Mouse (Mus musculus) stomach, postnatal 0 days (tissue): ENCODE data around the gene Nfatc4. TPM values are rescaled to one million over a fixed set of nuclear protein-coding genes. Genes with fewer than 3 reads are reported as not detected.
A peak's percentile ranks its signal among the peaks of the same experiment; 100 is the strongest.

Source experiments
- ATAC-seq: fragments of 200-750 bp; cut with Nextera tagmentation; 2 replicates; pipeline ENCODE4 v1.8.0; 2017; ENCODE audit not compliant: low FRiP score, low TSS enrichment
- DNase-seq: peaks from one replicate; pipeline ENCODE4 v3.0.0-alpha.2; 2016; ENCODE audit warnings: low spot score
- H3K27ac ChIP-seq: fragments of 300-500 bp; sonication (generic); replicated peaks from 2 replicates; pipeline ENCODE4 v1.5.1; 2014; ENCODE audit warnings: mild to moderate bottlenecking, control low read depth
- H3K27me3 ChIP-seq: fragments of 300-500 bp; sonication (generic); 2 replicates; pipeline ENCODE4 v1.6.1; 2014; ENCODE audit warnings: low read length; ENCODE audit not compliant: control insufficient read depth, insufficient read depth
- H3K36me3 ChIP-seq: fragments of 300-500 bp; sonication (generic); 2 replicates; pipeline ENCODE4 v1.6.1; 2014; ENCODE audit warnings: low read length, mixed read lengths; ENCODE audit not compliant: control insufficient read depth, insufficient read depth
- H3K4me1 ChIP-seq: fragments of 300-500 bp; sonication (generic); replicated peaks from 2 replicates; pipeline ENCODE4 v1.6.1; 2014; ENCODE audit warnings: antibody characterized with exemption; ENCODE audit not compliant: control insufficient read depth, insufficient read depth
- H3K4me2 ChIP-seq: fragments of 300-500 bp; sonication (generic); replicated peaks from 2 replicates; pipeline ENCODE4 v1.6.1; 2014; ENCODE audit warnings: low read depth, mild to moderate bottlenecking, control low read depth, moderate library complexity
- H3K4me3 ChIP-seq: fragments of 300-500 bp; sonication (generic); 2 replicates; pipeline ENCODE4 v1.5.1; 2014; ENCODE audit warnings: low read depth, low read length, control low read depth
- H3K9ac ChIP-seq: fragments of 300-500 bp; sonication (generic); 2 replicates; pipeline ENCODE4 v1.6.1; 2014; ENCODE audit warnings: mild to moderate bottlenecking, low read length, control low read depth, mixed read lengths
- H3K9me3 ChIP-seq: fragments of 300-500 bp; sonication (generic); 2 replicates; pipeline ENCODE4 v1.6.1; 2016; ENCODE audit warnings: low read length; ENCODE audit not compliant: control insufficient read depth
- CTCF ChIP-seq: IDR thresholded peaks from 2 replicates; pipeline ENCODE4 v1.5.1; 2016; ENCODE audit warnings: antibody characterized with exemption, low read depth, mild to moderate bottlenecking, moderate library complexity
- EP300 ChIP-seq: optimal IDR thresholded peaks from 2 replicates; pipeline ENCODE3; 2016; ENCODE audit warnings: antibody characterized with exemption
- WGBS: fragments of 180-500 bp; shearing (Covaris S2); extraction: QIAGEN DNeasy Blood & Tissue Kit; methylation state at CpG from one replicate; pipeline ENCODE4 v1.1.7; 2014; 5-methylcytosine and 5-hydroxymethylcytosine counted together
- polyA plus RNA-seq: library from polyadenylated mRNA; unstranded; fragments of >200 nt; fragmentation: Nextera tagmentation; extraction: Ambion mirVana; gene quantifications from 2 replicates; pipeline ENCODE4 v1.2.1, GENCODE M21; 2015

The Nfatc4 gene
- polyA plus RNA-seq, 1 experiment from 2014 or later = 11.2 TPM

DNA sequence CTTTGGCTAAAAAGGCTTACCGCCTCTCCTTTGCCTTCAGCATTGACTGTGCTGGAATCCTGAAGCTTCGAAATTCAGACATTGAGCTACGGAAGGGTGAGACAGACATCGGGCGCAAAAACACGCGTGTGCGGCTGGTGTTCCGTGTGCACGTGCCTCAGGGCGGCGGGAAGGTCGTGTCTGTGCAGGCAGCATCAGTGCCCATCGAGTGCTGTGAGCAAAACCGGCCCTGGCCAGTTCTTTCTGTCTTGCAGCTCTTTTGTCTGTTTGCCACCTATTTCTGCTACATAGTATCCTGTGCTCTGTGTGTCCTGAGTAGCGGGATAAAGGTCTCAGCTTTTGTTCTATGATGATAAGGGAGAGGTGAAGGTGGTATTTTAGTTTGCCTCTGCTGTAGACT, 6.9 kb downstream of the Nfatc4 start:
- 90% methylated on average over 16 of the region's 16 CpGs for WGBS
- DNase-seq (no peak), ATAC-seq (no peak)
- Histone ChIP-seq H3K27me3 (no peaks in the 10 kb centered on the region), H3K36me3 (0 out of 2 replicates have a peak, but pooled peaks cover 4% of the 10 kb centered on the region), H3K4me3 (no peak overlapping the region), H3K9me3 (no peaks in the 10 kb centered on the region), H3K4me2 (no peak overlapping the region), H3K4me1 (no peaks in the 10 kb centered on the region), H3K27ac (no peak overlapping the region), H3K9ac (no peak overlapping the region)
- TF ChIP-seq CTCF (no peak), EP300 (no peak)

DNA sequence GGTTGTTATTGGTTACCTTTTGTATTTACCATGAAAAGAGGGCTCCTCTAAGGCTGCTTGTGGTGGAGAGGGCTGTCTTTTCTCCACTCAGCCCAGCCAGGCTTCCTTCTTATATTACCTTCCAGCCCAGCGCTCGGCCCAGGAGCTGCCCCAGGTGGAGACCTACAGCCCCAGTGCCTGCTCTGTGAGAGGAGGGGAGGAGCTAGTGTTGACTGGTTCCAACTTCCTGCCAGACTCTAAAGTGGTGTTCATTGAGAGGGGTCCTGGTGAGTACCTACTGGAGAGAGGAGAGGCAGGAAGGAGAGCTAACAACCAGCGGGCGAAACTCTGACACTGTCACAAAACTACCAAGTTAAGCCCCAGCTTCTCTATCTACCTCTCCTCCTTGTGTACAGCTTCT, 7.4 kb downstream of the Nfatc4 start:
- H3K27ac ChIP-seq = no peak overlapping the region
- no peak overlapping the region for H3K9ac ChIP-seq
- H3K27me3 ChIP-seq = no peaks in the 10 kb centered on the region
- H3K4me1 ChIP-seq = no peaks in the 10 kb centered on the region
- no peak for TF ChIP-seq EP300
- no peak for TF ChIP-seq CTCF
- H3K4me2 ChIP-seq = no peak overlapping the region
- DNase-seq (no peak), ATAC-seq (no peak)
- no peaks in the 10 kb centered on the region for H3K9me3 ChIP-seq
- H3K4me3 ChIP-seq = no peak overlapping the region
- H3K36me3 ChIP-seq = 0 out of 2 replicates have a peak, but pooled peaks cover 4% of the 10 kb centered on the region
- 78% methylated on average over 4 of the region's 4 CpGs for WGBS

- H3K9ac ChIP-seq = no peak overlapping the region
- 70% methylated on average over 4 of the region's 4 CpGs for WGBS
- H3K27ac ChIP-seq = no peak overlapping the region
- 0 out of 2 replicates have a peak, but pooled peaks cover 4% of the 10 kb centered on the region for H3K36me3 ChIP-seq
- H3K9me3 ChIP-seq = no peaks in the 10 kb centered on the region
- no peak overlapping the region for H3K4me3 ChIP-seq
- no peaks in the 10 kb centered on the region for H3K27me3 ChIP-seq
- H3K4me1 ChIP-seq = no peaks in the 10 kb centered on the region
- DNase-seq (no peak), ATAC-seq (no peak)
- no peak for TF ChIP-seq CTCF
- TF ChIP-seq EP300 = no peak
- H3K4me2 ChIP-seq = no peak overlapping the region
These were observed 10.2 kb downstream of the Nfatc4 start for GRCm38 (mm10) chr14:55833126-55833525.

DNA sequence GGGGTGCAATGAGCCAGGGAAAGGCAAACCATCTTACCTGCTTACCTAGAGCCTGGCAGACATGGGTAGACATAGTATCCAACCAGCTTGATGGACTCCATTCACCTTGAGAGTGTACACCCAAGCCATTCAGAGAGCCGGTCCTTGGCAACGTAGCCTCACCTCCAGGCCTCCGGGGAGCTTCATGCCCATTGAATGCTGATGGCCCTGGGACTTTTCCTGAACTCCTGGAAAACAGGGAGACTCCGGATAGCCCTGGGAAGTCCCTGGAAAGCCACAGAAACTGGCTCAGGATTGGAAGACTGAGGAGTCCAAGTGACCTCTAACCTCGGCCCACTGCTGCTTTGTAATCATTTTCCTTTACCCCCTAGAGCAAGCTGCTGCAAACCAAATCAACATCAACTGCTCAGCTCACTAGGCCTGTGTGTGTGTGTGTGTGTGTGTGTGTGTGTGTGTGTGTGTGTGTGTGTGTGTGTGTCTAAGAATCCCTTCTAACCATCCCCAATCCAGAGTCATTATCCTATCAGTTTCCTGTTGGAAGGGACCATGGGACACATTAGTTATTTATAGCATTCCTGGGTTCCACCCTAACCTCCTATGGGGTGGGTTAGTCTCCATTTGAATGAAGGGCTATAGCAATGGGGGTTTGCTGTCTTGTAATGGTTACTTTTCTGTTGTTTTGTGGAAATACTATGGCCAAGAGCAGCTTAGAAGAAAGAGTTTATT, 12.0 kb downstream of the Nfatc4 start:
- Histone ChIP-seq H3K27me3 (no peaks in the 10 kb centered on the region), H3K4me1 (no peaks in the 10 kb centered on the region), H3K9me3 (no peaks in the 10 kb centered on the region), H3K9ac (no peak overlapping the region), H3K36me3 (0 out of 2 replicates have a peak, but pooled peaks cover 4% of the 10 kb centered on the region), H3K27ac (no peak overlapping the region), H3K4me3 (no peak overlapping the region), H3K4me2 (no peak overlapping the region)
- ATAC-seq (no peak), DNase-seq (no peak)
- 81% methylated on average over 5 of the region's 5 CpGs for WGBS
- TF ChIP-seq EP300 (no peak), CTCF (no peak)

- ATAC-seq = no peak
- Histone ChIP-seq H3K9ac (no peak overlapping the region), H3K27ac (no peak overlapping the region), H3K4me1 (no peaks in the 10 kb centered on the region), H3K4me3 (no peak overlapping the region), H3K27me3 (no peaks in the 10 kb centered on the region), H3K4me2 (no peak overlapping the region), H3K9me3 (no peaks in the 10 kb centered on the region), H3K36me3 (no peaks in the 10 kb centered on the region)
- 91% methylated on average over 5 of the region's 5 CpGs for WGBS
- TF ChIP-seq CTCF (no peak), EP300 (no peak)
- DNase-seq = no peak
These were observed 15.4 kb downstream of the Nfatc4 start for GRCm38 (mm10) chr14:55838312-55838711.

DNA sequence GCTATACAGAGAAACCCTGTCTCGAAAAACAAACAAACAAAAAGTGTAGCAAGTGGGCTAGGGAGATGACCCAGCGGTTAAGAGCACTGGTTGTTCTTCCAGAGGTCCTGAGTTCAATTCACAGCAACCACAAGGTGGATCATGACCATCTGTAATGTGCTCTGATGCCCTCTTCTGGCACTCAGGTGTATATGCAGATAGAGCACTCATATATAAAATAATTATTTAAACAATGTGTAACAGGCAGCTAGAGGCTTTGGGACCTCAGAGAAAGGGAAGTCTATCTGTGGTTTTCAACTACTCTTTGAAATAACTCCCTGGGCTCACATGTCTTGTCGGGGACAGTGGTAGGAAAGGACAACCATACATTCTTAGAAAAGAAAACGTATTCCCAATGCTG, 15.8 kb downstream of the Nfatc4 start:
- no peaks in the 10 kb centered on the region for H3K36me3 ChIP-seq
- WGBS = 89% methylated on average over 4 of the region's 4 CpGs
- no peaks in the 10 kb centered on the region for H3K27me3 ChIP-seq
- H3K9me3 ChIP-seq = no peaks in the 10 kb centered on the region
- TF ChIP-seq CTCF (peak; percentile 58), EP300 (no peak)
- no peak overlapping the region for H3K4me2 ChIP-seq
- ATAC-seq = no peak
- DNase-seq = no peak
- H3K9ac ChIP-seq = no peak overlapping the region
- H3K4me3 ChIP-seq = no peak overlapping the region
- no peak overlapping the region for H3K27ac ChIP-seq
- H3K4me1 ChIP-seq = no peaks in the 10 kb centered on the region
